Mouse (Mus musculus): ENCODE data around the gene Tmem159. TPM values are rescaled to one million over a fixed set of nuclear protein-coding genes. Genes with fewer than 3 reads are reported as not detected.
A peak's percentile ranks its signal among the peaks of the same experiment; 100 is the strongest.

Tmem159 gene
- total and polyA plus RNA-seq, 3 experiments = not detected

DNA sequence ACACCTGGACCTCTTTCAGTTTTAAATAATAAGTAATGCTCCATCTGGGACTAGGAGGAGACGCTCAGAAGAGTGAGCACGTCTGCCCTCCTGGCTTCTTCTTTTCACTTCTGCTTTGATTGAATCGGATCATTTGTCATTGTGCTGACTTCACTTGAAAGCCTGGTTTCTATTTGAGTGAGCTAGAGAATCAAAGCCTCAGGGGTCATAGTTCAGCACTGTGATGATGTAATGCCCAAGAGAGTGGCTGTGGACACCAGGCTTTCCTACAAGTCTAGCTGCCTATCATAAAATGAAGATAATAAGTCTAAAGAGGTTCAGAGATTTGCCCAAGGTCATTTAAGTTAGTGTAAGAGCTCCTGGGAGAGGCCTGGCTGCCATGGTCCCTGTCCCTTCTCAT is 48.1 kb downstream of the Tmem159 start:
- H3K27ac ChIP-seq (ENCODE audit: insufficient read depth, low read depth) = no peak overlapping the region
- no peak overlapping the region for H3K9ac ChIP-seq (ENCODE audit: insufficient read depth, low read depth)
- TF ChIP-seq BHLHE40 (IDR thresholded peaks at IDR 0.05; ENCODE audit: low read depth, low read length) (peak; percentile 48; the same call in 1 of the 2 replicates), TCF12 (IDR thresholded peaks at IDR 0.05; ENCODE audit: low read depth, low read length) (0 out of 2 replicates have a peak, but pooled peaks have one; percentile 40), MXI1 (IDR thresholded peaks at IDR 0.05; ENCODE audit: low read depth, low read length) (no peak), MEF2A (IDR thresholded peaks at IDR 0.05; ENCODE audit: borderline replicate concordance, low read depth, low read length) (peak; percentile 69; the same call in 1 of the 2 replicates), ETS1 (conservative IDR thresholded peaks at IDR 0.05; ENCODE audit: low read depth, low read length) (peak; percentile 88), RCOR1 (conservative IDR thresholded peaks at IDR 0.05; ENCODE audit: low read depth, low read length) (0 out of 2 replicates have a peak, but pooled peaks have one; percentile 29), ZMIZ1 (IDR thresholded peaks at IDR 0.05; ENCODE audit: low read depth, low read length) (no peak), IRF4 (IDR thresholded peaks at IDR 0.05; ENCODE audit: low read depth, low read length) (peak; percentile 94), MAFK (IDR thresholded peaks at IDR 0.05; ENCODE audit: insufficient replicate concordance, low read length) (peak; percentile 70; the same call in 1 of the 2 replicates), JUN (IDR thresholded peaks at IDR 0.05; ENCODE audit: insufficient read depth, low read depth, low read length) (peak; percentile 86), USF1 (IDR thresholded peaks at IDR 0.05; ENCODE audit: low read depth, low read length) (no peak), EP300 (IDR thresholded peaks at IDR 0.05; ENCODE audit: low read length) (peak; percentile 87), JUND (conservative IDR thresholded peaks at IDR 0.05; ENCODE audit: low read depth, low read length) (peak; percentile 87), CHD2 (IDR thresholded peaks at IDR 0.05; ENCODE audit: low read length) (peak; percentile 48; the same call in 1 of the 2 replicates)
- no peaks in the 10 kb centered on the region for H3K27me3 ChIP-seq (replicated peaks)
- in situ Hi-C loops (cut with MboI; ENCODE audit: low pct_ligation_motif_present, low pct_unique_long_range_greater_than_20kb, low sequenced_read_pairs) = no loop called here
- peaks cover 1% of the 10 kb centered on the region for H3K9me3 ChIP-seq (replicated peaks; ENCODE audit: low read length)
- peaks cover 2 to 16% of the 10 kb centered on the region in 2 experiments; a peak in 2 of 4 replicates for H3K4me1 ChIP-seq (ENCODE audit: control insufficient read depth in 1 of 2, insufficient read depth in 2 of 2)
- peak; percentile 85 for DNase-seq (ENCODE audit: extremely low read depth)
- H3K4me2 ChIP-seq (ENCODE audit: insufficient read depth, low read depth, poor library complexity, severe bottlenecking) = peak overlapping the region; percentile 29; the same call in 1 of the 2 replicates
- H3K4me3 ChIP-seq (replicated peaks in 1 of 3; ENCODE audit: low read depth in 2 of 3, low read length in 2 of 3, poor library complexity in 1 of 3) = no peak overlapping the region
- no peaks in the 10 kb centered on the region for H3K36me3 ChIP-seq (replicated peaks in 1 of 2; ENCODE audit: control insufficient read depth in 1 of 2, insufficient read depth in 1 of 2, low read length in 1 of 2)
- H3K79me2 ChIP-seq (replicated peaks; ENCODE audit: control insufficient read depth, extremely low read depth, insufficient read depth, poor library complexity, severe bottlenecking) = no peaks in the 10 kb centered on the region
- dilution Hi-C loops (cut with MboI; ENCODE audit: extremely low pct_ligation_motif_present, extremely low pct_unique_long_range_greater_than_20kb, low sequenced_read_pairs) = no loop called here

DNA sequence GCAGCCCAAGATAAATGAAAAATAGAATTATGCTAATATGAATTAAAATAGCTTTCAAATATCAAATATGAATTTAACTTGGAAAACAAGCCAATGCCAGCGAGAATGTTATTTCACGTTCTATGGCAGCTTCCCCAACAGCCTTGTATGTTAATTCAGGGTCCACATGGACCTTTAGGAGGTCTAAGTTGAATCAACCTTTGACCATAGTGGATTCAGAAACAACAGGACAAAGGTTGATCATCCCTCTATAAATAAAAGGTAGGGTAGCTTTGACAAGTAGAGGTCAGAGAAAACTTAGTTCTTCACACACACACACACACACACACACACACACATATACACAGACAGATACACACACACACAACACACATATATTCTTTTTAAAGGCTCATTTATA is 48.7 kb downstream of the Tmem159 start:
- Histone ChIP-seq H3K9me3 (replicated peaks; ENCODE audit: low read length) (peaks cover 6% of the 10 kb centered on the region), H3K9ac (ENCODE audit: insufficient read depth, low read depth) (no peak overlapping the region), H3K4me1 (ENCODE audit: control insufficient read depth in 1 of 2, insufficient read depth in 2 of 2) (peaks cover 2 to 16% of the 10 kb centered on the region in 2 experiments; a peak in 2 of 4 replicates), H3K4me3 (replicated peaks in 1 of 3; ENCODE audit: low read depth in 2 of 3, low read length in 2 of 3, poor library complexity in 1 of 3) (no peak overlapping the region), H3K36me3 (replicated peaks in 1 of 2; ENCODE audit: control insufficient read depth in 1 of 2, insufficient read depth in 1 of 2, low read length in 1 of 2) (no peaks in the 10 kb centered on the region), H3K79me2 (replicated peaks; ENCODE audit: control insufficient read depth, extremely low read depth, insufficient read depth, poor library complexity, severe bottlenecking) (no peaks in the 10 kb centered on the region), H3K27ac (ENCODE audit: insufficient read depth, low read depth) (no peak overlapping the region), H3K27me3 (replicated peaks) (no peaks in the 10 kb centered on the region), H3K4me2 (ENCODE audit: insufficient read depth, low read depth, poor library complexity, severe bottlenecking) (no peak overlapping the region)
- in situ Hi-C loops (cut with MboI; ENCODE audit: low pct_ligation_motif_present, low pct_unique_long_range_greater_than_20kb, low sequenced_read_pairs) (no loop called here), dilution Hi-C loops (cut with MboI; ENCODE audit: extremely low pct_ligation_motif_present, extremely low pct_unique_long_range_greater_than_20kb, low sequenced_read_pairs) (no loop called here)
- TF ChIP-seq EP300 (IDR thresholded peaks at IDR 0.05; ENCODE audit: low read length) (no peak), PAX5 (IDR thresholded peaks at IDR 0.05; ENCODE audit: low read length) (no peak), ZNF384 (IDR thresholded peaks at IDR 0.05; ENCODE audit: low read depth, low read length) (no peak), ETS1 (conservative IDR thresholded peaks at IDR 0.05; ENCODE audit: low read depth, low read length) (no peak), CTCF (conservative IDR thresholded peaks at IDR 0.05 in 1 of 2, IDR thresholded peaks at IDR 0.05 in 1 of 2; ENCODE audit: low read depth in 2 of 2, low read length in 2 of 2) (no peak), GABPA (IDR thresholded peaks at IDR 0.05; ENCODE audit: insufficient replicate concordance, low read depth, low read length) (no peak), NRF1 (IDR thresholded peaks at IDR 0.05; ENCODE audit: low read depth, low read length) (no peak), ELF1 (IDR thresholded peaks at IDR 0.05; ENCODE audit: low read depth, low read length) (no peak), MAX (IDR thresholded peaks at IDR 0.05; ENCODE audit: low read length) (no peak), ZMIZ1 (IDR thresholded peaks at IDR 0.05; ENCODE audit: low read depth, low read length) (no peak), POLR2AphosphoS2 (IDR thresholded peaks at IDR 0.05; ENCODE audit: low read depth, low read length) (no peak), KAT2A (IDR thresholded peaks at IDR 0.05; ENCODE audit: insufficient replicate concordance, low read length) (no peak), POLR2A (IDR thresholded peaks at IDR 0.05; ENCODE audit: low read depth, low read length) (no peak), BHLHE40 (IDR thresholded peaks at IDR 0.05; ENCODE audit: low read depth, low read length) (no peak), ZKSCAN1 (IDR thresholded peaks at IDR 0.05; ENCODE audit: borderline replicate concordance, low read depth, low read length) (no peak)
- DNase-seq (ENCODE audit: extremely low read depth) = no peak
